Mouse (Mus musculus): ENCODE measurements at regions not wholly inside any gene's neighbourhood (a gene's known extent, or its start where the extent isn't known, plus 50 kb on each side); places are given as distances from the start of the nearest gene placed in this dataset.

GRCm38 (mm10) chr16:25042669-25043440, 243.8 kb upstream of the Tprg start:
- no peak for DNase-seq (ENCODE audit: low spot score in 2 of 2)

GRCm38 (mm10) chr16:25044637-25045036, 242.0 kb upstream of the Tprg start:
- DNase-seq (ENCODE audit: low spot score in 2 of 2): no peak

DNA sequence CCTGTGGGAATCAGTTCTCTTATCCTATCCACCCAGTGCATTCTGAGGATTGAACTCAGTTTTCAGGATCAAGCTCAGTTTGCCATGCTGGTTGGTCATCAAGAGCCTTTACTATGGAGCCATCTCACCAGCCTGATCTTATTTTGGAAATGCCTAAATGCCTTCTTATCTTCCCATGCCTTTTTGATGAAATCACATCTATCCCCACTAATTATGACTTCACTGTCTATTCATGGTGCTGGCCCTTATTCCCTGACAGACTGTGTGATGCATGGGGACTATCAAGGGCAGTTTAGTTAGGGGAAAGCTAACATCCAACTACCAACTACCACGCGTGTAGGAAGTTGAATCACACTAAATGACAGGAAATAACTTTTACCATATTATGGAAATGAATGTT, 238.9 kb upstream of the Tprg start:
- DNase-seq (ENCODE audit: low spot score in 2 of 2): no peak

- no peak for DNase-seq (ENCODE audit: low spot score in 2 of 2)
Observed at GRCm38 (mm10) chr16:25049928-25050510, 236.6 kb upstream of the Tprg start.

DNA sequence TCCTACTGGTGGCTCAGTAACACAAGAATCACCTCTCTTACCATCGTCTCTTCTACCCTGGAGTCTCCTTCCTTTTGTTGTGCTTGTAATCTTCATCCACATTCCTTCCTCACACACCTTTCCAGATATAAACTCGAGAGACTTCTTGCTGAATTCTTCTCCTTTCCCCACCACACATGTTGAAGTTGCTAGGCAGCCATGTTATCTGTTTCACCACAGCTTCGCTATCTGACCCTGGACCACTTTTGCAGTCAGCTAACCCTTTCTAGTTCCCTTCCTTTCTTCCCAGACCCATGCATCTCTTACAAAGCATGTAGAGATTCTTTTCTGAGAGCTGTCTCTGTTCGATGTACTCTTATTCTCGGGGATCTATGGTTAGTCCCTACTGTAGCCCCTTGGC, 235.6 kb upstream of the Tprg start:
- DNase-seq (ENCODE audit: low spot score in 2 of 2): no peak

DNA sequence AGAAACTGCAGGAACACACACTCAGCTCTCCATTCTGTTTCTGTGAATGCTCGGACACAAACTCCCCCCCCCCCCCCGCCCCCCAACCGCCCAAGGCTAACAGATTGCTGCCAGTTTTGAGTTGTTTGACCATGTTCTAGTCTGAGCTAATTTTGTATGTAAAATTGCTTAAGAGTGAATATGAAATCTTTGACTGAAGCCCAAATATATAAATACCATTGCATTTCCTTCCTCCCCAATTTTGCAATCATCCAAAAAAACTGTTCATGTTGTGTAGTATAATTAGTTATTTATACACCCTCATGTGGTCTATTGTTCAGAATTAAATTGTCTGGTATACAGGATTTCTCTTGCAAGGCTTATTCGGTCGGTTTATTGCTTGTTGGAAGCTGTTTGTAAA, 234.2 kb upstream of the Tprg start:
- no peak for DNase-seq (ENCODE audit: low spot score in 2 of 2)

DNA sequence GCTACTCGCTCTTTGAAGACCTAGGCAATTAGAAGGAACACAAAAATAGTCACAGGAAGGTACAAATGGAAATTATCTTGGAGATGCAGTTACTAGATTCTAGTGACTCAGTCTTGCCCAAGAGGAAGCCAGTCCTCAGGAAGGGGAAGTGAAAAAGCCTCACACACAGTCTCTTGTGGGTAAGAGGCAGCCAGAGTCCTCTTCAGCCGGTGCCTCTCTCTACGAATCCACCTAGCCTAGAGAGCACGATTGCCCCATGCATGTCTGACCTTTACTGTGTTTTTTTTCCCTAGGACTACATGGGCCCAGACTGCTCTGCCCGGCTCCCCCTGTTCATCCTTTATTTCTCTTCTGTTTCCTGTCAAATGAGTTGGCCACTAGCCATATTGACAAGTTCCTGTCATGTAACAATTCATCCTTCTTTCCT, 233.7 kb upstream of the Tprg start:
- no peak for DNase-seq (ENCODE audit: low spot score in 2 of 2)

GRCm38 (mm10) chr16:25054304-25054703, 232.3 kb upstream of the Tprg start:
- no peak for DNase-seq (ENCODE audit: low spot score in 2 of 2)

- no peak for DNase-seq (ENCODE audit: low spot score in 2 of 2)
Observed at GRCm38 (mm10) chr16:25055376-25055775, 231.2 kb upstream of the Tprg start.

DNA sequence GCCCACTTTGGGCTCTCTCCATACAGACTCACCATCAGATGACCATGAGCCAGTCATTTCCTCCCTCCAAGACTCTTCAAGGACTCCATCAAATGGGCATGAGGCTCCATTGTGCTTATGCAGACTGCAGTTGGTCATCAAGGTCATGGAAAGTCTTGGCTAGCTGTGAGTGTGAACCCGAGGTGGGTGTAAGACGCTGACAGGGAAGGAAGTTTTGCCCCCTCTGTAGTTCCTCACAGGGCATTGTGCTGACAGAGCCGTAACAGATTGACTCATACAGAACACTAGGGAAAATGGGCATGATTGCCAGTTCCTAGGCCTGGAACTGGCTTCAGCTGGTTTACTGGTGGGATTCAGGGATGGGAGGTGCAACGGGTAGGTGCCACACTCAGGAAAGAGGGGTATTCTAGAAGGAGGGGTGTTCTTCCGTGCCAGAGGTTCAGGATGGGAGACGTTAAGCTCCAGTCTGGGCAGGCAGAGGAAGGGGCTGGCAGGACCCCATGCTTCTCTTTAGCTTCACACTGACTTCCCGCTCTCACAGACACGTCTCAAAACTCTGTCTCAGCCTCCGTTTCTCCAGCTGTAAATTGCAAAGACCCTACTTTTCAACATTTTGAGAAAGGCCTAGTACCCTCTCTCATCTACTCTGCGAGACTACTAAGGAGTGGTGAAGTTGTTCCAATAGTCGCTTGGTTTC, 228.4 kb upstream of the Tprg start:
- no peak for DNase-seq (ENCODE audit: low spot score in 2 of 2)

- DNase-seq (ENCODE audit: low spot score in 2 of 2): peak; percentile 74 to 93
Observed at GRCm38 (mm10) chr16:25058812-25059501, 227.7 kb upstream of the Tprg start.

- no peak for DNase-seq (ENCODE audit: low spot score in 2 of 2)
Observed at GRCm38 (mm10) chr16:25059504-25059992, 227.1 kb upstream of the Tprg start.

GRCm38 (mm10) chr16:25060266-25060665, 226.4 kb upstream of the Tprg start:
- DNase-seq (ENCODE audit: low spot score in 2 of 2): no peak

DNA sequence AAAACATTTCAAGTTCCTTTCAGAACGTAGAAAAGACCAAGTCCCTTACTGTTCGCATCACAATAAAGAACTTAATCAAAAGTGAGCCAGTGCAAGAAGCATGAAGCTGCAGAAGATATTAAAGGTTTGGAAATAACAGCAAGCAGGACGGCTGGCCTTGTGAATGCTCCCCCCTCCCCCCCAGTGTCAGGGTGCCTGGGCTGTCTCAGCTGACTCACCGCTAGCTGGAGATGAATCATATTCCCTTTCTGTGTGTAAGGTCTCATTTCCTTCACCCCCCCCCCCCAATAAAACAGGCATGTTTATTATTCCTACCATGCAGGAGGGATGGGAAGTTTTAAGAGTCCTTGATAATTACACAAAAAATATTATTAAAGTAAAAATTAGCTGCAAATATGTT, 225.0 kb upstream of the Tprg start:
- DNase-seq (ENCODE audit: low spot score in 2 of 2): no peak

- no peak for DNase-seq (ENCODE audit: low spot score in 2 of 2)
Observed at GRCm38 (mm10) chr16:25063981-25064380, 222.6 kb upstream of the Tprg start.

- DNase-seq (ENCODE audit: low spot score in 2 of 2): peak; percentile 85 to 93
Observed at GRCm38 (mm10) chr16:25064538-25064937, 222.1 kb upstream of the Tprg start.

- DNase-seq (ENCODE audit: low spot score in 2 of 2): no peak
Observed at GRCm38 (mm10) chr16:25066822-25067221, 219.8 kb upstream of the Tprg start.

GRCm38 (mm10) chr16:25067276-25068249, 219.1 kb upstream of the Tprg start:
- DNase-seq (ENCODE audit: low spot score in 2 of 2): no peak

GRCm38 (mm10) chr16:25080811-25081210, 205.8 kb upstream of the Tprg start:
- no peak for DNase-seq (ENCODE audit: low spot score in 2 of 2)

GRCm38 (mm10) chr16:25083729-25084128, 202.9 kb upstream of the Tprg start:
- DNase-seq (ENCODE audit: low spot score in 2 of 2): no peak

All from cerebellum, postnatal 4 days (tissue).